Mouse (Mus musculus): ENCODE measurements around the gene Hba-a1. TPM values are rescaled to one million over a fixed set of nuclear protein-coding genes. Genes with fewer than 3 reads are reported as not detected.
"Not testable (repeated sequence)": the region's sequence is repeated elsewhere in the genome, so short reads cannot be mapped to it uniquely, and the experiment has no call there.

Hba-a1 gene
- total RNA-seq (2021) = 2,198 and 2,224 TPM in 2 replicates
- long read RNA-seq, transcript Hba-a1-201 (3 exons, 699 nt) = major isoform, 1,475 of 1,580 reads
- long read RNA-seq, transcript Hba-a1-202 (2 exons, 494 nt) = minor isoform, 43 of 1,580 reads
- long read RNA-seq, partial matches to known transcripts = 62 of 1,580 reads
- long read RNA-seq, other reads (novel, unspliced or antisense) = 0 of 1,580 reads

DNA sequence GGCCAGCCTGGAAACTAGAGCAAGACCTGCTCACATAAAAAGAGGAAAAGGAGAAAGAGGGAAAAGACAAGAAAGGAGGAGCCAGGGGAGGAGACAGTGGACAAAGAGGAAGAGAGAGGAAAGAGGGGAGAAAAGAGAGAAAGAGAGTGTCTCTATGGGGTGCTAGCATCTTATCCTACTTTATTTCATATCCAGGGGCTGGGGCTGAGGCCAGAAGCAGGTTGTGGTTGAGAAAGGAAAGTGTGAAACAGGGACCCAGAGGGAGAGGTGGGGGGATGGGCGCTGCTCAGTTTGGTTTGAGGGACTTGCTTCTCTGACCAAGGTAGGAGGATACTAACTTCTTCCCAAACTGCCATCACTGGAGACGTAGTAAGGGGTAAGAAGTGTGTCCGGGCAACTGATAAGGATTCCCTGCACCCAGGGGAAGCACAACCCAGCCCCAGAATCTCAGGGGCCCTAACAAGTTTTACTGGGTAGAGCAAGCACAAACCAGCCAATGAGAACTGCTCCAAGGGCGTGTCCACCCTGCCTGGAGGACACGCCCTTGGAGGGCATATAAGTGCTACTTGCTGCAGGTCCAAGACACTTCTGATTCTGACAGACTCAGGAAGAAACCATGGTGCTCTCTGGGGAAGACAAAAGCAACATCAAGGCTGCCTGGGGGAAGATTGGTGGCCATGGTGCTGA, at the start of gene Hba-a1:
TSS of gene Hba-a1 (plus strand) at position 421 of the 687 bp plus-strand sequence.
- DNase-seq = not testable (repeated sequence)

DNA sequence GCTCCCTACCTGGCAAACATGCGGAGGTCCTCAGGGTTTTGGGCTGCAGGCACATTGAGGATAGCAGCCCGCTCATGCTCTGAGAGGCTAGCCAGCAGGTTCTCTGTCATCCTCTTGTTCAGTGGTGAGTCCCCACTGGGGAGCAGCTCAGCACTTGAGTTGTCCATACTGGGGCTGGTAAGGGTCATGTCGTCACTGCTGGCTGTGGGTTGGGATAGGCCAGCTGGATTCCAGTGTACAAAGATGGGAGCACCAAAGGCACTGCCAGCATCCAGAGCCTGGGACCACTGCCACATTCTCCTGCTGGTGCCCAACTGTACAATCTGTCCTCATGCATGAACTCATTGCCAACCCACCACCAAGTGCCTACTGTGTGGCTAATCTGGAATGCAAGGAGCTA, 49.4 kb upstream of the Hba-a1 start:
- DNase-seq = no peak

DNA sequence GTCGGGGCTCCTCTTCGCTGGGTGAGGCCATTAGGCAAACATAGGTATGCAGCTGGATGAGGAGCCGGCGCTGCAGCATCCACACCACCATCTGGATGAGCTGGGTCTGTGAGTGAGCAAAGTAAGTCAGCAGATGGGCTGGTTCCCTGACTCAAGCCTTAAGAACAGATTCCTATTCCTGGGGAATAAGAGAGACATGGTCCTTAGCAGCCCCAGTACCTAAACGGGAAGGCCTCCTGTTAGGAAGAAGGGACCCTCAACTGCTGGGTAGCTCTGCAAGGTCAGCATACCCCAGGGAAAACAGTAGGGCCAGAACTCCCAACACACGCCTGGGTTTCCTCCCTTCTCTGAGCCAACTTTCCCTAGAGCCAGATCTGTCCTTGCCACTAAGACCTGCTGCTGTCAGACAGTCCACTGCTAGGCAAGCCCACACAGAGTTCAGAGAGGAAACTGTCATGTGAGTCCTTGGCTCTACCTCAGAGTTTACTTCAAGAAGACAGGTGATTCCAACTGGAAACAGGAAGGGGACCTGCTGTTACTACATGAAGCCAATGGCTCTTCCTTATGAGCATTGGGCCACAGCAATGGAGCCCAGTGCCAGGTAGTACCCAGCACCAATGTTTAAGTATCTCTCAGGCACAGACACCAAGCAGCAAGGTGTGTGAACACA, 48.4 kb upstream of the Hba-a1 start:
- DNase-seq = no peak

DNA sequence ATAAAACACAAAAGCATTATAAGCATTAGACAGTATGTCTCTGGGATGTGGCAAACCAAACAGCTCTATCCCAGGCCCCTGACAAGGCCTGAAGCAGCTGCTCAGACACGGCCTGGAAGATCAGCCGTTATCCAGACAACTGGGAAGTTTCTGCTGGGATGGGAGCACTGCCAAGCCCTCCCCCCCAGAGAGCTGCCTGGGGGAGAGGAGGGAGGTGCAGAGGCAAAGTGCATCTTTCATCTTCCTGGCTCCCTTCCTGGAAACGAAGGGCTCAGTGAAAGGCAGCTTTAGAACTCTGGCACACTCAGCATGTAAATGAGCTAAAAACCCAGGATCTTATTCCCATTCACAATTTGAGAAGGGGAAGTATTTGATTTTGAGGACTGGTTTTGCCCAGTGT, 47.7 kb upstream of the Hba-a1 start:
- DNase-seq = peak; percentile 69

DNA sequence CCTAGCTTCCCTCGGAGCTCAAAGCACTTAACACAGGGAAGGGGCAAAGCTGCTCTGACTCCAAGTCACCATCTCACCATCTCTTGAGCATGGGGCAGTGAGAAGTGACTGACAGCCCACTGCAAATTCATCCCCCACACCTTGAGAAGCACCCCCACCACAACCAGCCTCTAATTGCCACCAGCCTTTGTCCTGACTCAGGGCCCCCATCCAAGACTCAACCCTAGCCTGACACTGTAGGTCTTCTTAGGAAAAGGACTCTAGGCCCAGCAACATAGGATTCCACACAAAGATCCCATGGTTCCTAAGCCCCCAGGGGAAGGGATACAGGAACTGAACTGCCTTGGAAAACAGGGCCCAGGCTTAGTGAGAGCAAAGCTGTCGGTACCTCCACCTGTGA, 47.2 kb upstream of the Hba-a1 start:
- no peak for DNase-seq

DNA sequence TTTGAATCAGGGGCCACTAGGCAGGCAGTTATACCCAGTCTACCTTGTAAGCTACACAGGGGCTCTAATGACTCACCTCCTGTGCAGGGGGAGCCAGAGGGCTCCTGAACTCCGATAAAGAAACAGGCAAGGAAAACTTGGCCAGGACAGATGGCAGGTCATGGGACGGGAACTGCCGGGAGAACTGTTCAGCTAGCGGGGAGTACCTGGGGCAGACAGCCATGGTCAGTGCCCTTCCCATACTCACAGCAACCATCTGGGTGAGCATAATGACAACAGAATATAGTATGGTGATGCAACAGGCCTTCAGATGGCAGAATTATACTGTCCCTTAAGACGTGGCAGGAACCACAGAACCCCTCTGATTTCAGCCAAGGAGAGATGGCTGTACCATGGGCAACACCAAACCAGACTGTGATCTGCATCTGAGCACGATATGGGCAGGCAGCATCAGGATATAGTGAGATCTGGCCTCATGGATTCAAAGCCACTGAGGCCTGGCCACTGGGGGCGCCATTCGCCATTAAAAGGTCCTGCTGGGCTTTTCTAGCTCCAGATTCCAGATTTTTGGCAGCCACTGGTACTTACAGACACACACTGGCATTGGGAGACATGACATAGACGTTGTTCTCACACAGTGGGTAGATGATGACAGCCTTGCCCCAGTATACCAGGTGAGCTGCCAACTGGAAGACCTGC, 46.5 kb upstream of the Hba-a1 start:
- peak; percentile 68 for DNase-seq

DNA sequence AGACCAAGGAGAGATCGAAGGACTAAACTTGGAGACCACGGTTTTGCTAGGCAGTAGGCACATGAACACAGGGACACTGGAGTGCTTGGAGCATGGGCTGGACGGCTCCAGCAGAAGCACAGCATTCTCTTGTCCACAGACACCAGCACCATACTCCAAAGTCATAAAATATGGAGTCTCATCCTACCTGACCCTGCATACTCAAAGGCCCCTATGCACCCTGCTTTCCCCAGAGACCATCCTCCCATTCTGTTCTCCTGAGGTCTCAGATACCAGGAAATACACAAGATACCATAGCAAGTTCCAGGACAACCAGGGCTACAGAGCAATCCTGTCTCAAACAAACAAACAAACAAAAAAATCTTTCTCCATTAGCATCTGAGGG, 45.9 kb upstream of the Hba-a1 start:
- DNase-seq = no peak

DNA sequence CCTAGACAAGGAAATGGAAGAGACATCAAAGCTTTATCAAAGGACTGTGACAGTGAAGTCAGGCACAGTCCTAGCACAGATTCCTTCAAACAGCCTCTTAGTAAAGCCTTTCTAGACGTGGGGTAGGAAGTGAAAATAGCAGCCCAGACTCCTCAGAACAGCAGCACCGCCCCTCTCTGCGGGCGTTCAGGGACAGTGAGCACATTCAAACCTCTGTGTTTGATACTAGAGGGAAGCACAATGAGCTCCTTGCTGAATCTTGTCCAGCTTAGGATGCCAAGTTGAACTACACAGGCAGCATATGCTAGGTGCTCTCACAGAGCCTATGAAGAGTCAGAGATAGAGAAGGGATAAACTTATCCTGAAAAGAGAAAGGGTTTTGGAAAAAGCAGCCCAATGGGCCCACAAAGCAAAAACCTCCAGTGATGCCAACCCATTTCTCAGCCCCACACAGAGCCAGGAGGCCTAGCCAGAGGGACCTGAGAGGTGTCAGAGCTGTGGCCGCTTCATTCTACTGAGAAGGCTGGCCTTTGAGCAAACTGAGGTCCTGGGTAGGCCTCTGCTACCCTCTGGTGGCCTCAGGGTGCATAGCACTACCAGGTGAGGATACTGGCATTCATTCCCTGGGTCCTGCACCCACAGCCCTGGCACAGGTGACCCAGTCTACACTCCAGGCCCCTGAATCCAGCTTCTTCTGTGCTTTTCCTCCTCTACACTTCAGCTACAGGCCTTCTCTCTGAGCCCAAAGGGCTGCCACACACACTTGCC, 45.0 kb upstream of the Hba-a1 start:
- peak; percentile 72 for DNase-seq

DNA sequence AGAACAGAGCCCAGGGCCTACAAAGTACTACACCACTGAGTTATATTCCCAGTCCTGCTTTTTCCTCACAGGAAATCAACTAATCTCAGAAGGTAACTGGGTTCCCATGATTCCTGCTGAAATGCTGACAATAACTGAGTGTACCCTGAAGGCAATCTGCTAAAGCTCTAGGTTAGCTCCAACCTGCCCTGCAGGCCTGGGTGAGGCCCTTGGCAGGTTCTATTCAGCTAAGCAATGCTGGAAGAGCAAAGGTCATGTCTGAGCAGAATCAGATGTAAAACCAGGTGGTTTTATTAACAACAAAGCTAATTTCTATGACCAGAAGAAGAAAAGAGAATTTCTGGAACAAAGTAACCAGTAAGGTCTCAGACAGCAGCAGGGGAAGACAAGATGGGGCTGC, 41.9 kb upstream of the Hba-a1 start:
- no peak for DNase-seq

DNA sequence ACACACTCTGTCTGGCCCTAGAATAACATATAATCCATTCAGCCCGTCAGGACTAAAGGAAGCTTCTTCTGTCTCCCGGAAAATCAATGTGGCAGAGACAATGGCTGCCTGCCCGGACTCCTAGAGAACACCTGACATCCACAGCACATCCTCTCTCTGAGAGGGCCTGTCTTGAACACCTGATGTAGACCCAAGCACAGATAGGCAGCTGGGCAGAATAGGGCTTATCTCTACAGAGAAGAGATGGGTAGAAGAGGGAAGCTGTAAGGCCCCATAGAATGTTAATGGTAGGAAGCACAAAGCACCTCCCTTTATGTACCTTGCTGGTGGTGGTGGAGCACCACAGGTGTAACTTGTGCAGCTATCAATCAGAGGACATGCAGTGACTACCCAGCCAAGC, 41.1 kb upstream of the Hba-a1 start:
- no peak for DNase-seq

DNA sequence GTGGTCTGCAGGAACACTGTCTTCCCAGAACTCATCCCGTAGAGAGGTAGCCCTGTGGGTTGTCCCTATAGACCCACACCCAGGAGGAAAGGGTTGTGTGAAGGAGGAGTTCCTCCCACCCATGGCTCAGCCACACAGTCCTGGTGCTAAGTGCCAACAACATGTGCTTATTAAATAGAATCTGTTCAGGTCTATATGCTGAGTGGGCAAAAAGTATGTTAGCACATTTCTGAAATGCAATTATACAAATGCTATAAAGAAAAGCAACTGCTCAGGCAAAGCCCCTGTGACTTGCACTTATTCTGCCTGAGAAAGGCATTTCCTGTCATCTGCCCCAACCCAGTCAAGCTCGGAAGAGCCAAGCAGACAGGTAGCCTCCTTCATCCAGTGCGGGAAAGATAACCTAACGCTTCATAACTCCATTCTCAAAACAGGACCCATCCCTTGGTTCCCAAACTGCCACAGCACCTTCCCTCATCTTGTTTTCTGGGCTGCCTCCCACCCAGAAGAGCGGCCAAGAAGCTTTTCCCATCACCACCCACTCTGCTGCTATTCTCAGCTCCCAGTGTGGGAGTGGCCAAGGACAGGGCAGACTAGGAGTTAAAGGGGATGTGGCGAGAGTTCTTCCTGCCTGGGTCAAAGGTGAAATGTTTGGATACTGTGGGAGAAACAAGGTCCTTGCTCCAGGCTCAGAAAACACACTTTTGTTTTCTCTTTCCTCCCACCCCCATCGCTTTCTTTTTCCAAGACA, 39.9 kb upstream of the Hba-a1 start:
- no peak for DNase-seq

DNA sequence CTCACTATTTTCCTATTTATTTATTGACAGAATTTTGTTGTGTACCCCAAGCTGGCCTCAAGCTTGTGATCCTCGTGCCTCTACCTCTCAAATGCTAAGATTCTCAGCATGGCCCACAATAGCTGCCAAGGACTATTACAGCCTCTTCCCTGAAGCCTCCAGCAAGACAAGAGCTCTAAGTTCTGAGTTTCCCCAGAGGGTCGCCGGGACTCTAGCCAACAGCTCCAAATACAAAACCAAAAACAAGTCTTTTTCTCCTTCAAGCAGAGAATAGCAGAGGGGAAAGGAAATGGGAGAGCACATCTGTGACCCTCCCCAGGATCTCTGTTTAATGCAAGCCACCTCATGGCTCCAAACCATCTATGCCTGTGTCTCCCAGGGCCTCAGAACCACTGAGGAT, 39.2 kb upstream of the Hba-a1 start:
- DNase-seq = no peak

DNA sequence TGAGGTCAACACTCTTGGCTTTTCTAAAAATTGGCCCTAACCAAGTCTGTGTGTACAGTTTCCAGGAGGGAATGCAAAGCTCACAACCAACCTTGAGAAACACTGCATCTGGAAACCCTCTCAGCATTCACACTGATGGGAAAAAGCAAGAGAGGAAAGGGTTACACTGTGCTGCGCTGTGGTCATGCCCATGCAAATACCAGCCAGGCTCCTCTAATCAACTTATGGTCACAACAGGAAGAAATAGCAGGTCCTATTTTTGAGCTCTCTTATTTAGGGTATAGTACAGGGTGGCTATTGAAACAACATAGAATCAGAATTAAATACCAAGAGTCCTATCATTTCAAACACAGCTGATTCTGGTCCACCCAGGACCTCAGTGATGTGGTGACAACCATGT, 38.7 kb upstream of the Hba-a1 start:
- DNase-seq = no peak

DNA sequence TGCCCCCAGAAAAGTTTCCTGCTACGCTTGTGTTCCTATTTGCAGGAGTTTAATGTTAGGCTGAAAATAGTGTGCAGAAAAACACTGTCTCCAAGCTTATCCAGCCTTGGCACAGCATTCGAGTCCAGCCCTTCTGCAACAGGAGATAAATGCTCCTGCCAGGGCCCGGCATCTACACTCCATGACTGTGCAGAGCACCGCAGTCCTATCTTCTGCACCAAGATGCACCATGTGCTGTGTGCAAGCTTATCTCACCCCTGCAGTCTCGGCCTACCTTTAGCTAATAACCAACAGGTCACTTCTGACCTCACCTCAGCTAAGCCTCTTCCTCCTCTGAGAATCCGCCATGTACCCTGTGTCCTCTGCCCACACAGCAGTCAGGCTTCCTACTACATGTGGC, 37.7 kb upstream of the Hba-a1 start:
- DNase-seq = no peak

DNA sequence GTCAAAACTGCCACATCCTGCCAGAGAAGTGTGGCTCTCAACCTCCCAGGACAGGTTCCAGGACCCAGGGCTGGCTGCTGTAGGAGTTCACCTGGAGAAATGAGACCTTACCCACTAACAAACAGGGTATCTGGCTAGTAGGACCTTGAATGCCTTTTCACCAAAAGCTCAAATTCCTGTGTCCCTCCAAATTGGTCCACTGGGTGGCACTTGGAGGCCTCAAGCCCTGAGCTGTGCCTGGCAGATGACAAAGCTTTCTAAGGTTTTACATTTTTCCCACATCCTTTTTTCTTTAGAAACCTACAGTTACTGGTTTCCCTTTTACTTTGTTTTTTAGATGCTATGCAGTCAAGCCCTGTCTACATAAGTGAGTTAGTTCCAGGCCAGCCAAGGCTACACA, 36.2 kb upstream of the Hba-a1 start:
- DNase-seq = no peak

DNA sequence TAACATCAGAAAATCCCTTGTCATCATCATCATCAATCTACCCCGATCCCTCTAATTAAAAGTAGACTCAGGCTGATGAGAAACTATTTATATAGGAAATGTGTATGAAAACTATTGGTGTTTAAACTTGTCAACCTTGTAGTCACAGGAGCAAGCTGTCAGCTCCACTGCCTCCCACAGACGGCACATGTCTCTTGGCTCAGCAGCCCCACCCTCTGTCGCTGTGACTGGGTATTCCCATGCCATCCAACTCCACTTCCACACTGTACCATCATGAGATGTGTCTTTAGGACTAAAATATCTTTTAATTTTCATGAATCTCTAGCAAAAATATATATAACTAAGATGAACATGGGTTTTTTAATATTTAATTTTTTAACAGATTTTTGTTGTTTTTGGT, 35.0 kb upstream of the Hba-a1 start:
- DNase-seq = no peak

DNA sequence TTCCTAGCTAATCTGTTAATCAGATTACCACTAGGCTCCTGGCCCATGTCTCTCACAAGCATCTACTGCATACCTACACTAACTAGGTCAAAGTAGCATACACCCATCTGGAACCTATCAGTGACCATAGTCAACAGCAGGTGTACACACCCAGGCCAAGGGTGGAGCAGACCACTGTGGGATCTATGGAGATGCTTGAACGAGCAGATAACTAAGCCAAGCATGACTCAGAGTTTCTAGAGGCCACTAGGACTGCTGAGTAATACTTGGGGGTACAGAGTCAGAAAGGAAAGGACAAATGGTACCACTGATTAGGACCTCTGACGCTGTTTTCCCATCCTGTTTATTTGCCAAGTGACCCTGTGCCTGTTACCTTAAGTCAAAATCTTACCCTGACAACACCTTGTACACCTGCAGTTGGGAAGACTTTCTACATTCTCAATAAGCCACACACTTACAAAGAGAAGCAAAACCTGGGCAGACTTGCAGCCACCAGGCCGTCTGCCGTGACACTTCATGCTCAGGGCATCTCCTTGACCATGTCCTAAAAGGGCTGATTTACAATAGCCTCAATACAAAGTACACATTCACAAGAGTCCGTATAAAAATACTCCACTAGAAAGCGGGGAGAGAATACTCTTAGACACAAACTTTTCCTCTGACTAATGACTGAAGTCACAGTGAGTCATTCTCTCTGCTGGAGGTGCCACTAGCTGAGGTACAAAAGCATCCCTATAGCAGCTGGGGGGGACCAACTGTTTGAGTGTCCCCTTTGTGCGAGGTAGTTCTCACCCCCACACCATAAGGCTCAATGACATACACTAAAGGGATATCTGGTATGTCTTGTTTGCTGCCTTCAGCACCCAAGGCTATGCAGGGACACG, 32.2 kb upstream of the Hba-a1 start:
- DNase-seq = no peak

DNA sequence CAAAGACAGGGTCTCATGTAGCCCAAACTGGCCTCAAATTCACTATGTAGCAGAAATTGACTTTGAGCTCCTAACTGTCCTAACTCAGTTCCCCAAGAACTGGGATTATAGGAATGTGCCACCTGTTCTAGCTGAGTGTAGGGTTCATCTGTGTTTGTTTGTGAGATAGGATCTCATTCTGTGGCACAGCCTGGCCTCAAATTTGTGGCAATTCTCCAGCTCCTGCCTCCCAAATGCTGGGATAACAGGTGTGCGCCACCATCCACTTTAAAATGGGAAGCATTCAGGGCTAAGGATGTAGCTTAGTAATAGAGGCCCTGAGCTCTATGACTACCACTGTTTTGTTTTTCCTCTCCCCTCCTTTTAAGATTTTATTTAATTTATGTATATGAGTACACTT, 30.2 kb upstream of the Hba-a1 start:
- DNase-seq = no peak

DNA sequence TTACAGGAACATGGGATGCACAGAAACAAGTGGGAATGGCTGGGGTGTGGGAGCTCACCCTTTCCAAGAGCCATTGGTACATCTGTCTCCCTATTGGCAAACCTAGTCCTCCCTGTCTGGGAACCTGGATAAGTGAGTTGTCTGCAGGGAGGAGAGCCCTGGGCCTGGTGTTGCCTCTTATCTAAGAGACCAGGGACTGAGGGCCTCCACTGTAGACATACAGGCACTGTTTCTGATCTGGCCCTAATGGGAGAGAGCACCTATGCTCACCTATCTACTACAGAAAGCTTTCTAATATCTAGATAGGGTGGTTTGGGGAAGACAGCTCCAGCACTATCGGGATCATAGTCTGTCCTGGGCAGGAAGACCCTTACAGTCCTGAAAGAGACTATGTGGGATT, 27.2 kb upstream of the Hba-a1 start:
- DNase-seq = no peak

DNA sequence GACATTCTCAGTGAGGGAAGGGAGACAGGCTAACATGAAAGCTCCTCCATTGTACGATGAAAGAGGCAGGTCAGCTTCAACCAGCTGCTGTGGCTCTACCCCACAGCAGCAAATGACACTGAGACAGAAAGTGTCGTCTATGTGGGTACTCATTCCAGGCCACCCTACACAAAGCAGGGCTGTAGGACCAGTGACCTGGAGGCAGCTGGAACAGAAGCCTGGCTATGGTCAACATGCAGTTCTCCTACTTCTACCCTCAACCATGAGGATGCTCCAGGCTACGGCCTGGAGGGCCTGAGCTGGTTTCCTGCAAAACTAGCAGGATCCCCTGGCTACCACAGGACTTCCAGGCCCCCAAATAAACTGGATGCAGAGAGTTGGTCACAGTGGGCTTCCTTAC, 26.7 kb upstream of the Hba-a1 start:
- DNase-seq = no peak
